Comparison of ENCODE assay signal across 9 mouse cellular contexts in genomic region chr12:73045724-73046606, GRCm38 (mm10). TPM values are rescaled to one million over a fixed set of nuclear protein-coding genes. Genes with fewer than 3 reads are reported as not detected.
DNase-seq lines count a peak whose midpoint lies in the region; ATAC-seq lines count a peak whose summit lies in the region.
"Had no signal": no experiment of that assay in that cellular context is flagged by ENCODE, and none has a peak within 500 bp of the region (broad histone marks: within the 10 kb centered on the region; RNA-seq: fewer than 3 reads in every experiment).

No protein-coding gene starts in this region.

- 0 out of 2 replicates have a peak overlapping the region, but pooled peaks have one; percentile 4 for H3K9ac ChIP-seq in forebrain, embryonic 11.5 days (ENCODE audit: low read length)
- peak overlapping the region; percentile 39; the same call in 1 of the 2 replicates for H3K9ac ChIP-seq in hindbrain, embryonic 14.5 days
- H3K9ac ChIP-seq in midbrain, embryonic 12.5 days (replicated peaks), result no peak overlapping the region

- DNase-seq in embryo, embryonic 10.5 days (ENCODE audit: low spot score), result peak; percentile 37
- DNase-seq in embryo, embryonic 10 days (ENCODE audit: low spot score), result no peak
- DNase-seq in CD4-positive helper T cell, adult 2 months (ENCODE audit: low read depth, low spot score), result peak; percentile 27
- no peak for DNase-seq in forebrain, embryonic 11.5 days (ENCODE audit: low spot score)
- no peak for DNase-seq in hindbrain, embryonic 14.5 days (ENCODE audit: low spot score)
- no peak for DNase-seq in thymus, postnatal 10 days (ENCODE audit: low spot score in 2 of 2)

- ATAC-seq in forebrain, embryonic 11.5 days (replicated peaks; ENCODE audit: low FRiP score), result no peak
- ATAC-seq in hindbrain, embryonic 14.5 days (ENCODE audit: low FRiP score), result 0 out of 2 replicates have a peak, but pooled peaks have one; percentile 29
- no peak for ATAC-seq in midbrain, embryonic 12.5 days (ENCODE audit: low FRiP score, low read depth)
- no peak for ATAC-seq in activated CD4-positive, CD25-positive, alpha-beta regulatory T cell, adult 4 months

- peaks cover 7% of the 10 kb centered on the region; the same call in 1 of the 2 replicates for H3K4me1 ChIP-seq in forebrain, embryonic 11.5 days (replicated peaks; ENCODE audit: control insufficient read depth, insufficient read depth, low read length)
- no peaks in the 10 kb centered on the region for H3K4me1 ChIP-seq in hindbrain, embryonic 14.5 days (replicated peaks; ENCODE audit: control insufficient read depth, insufficient read depth, low read length)
- H3K4me1 ChIP-seq in midbrain, embryonic 12.5 days, result peaks cover 24% of the 10 kb centered on the region

- 1% methylated on average over 85 of the region's 85 CpGs for WGBS in forebrain, embryonic 11.5 days
- under 1% methylated on average over 82 of the region's 85 CpGs for WGBS in hindbrain, embryonic 14.5 days
- WGBS in midbrain, embryonic 12.5 days, result 1% methylated on average over 82 of the region's 85 CpGs

- H3K27me3 ChIP-seq in forebrain, embryonic 11.5 days (ENCODE audit: control insufficient read depth, insufficient read depth, low read length), result peaks cover 84% of the 10 kb centered on the region
- H3K27me3 ChIP-seq in hindbrain, embryonic 14.5 days (ENCODE audit: control insufficient read depth, insufficient read depth, low read length), result peaks cover 98% of the 10 kb centered on the region
- peaks cover 89% of the 10 kb centered on the region for H3K27me3 ChIP-seq in midbrain, embryonic 12.5 days

- H3K9me3 ChIP-seq in forebrain, embryonic 11.5 days (ENCODE audit: control insufficient read depth, low read length), result no peaks in the 10 kb centered on the region
- no peaks in the 10 kb centered on the region for H3K9me3 ChIP-seq in hindbrain, embryonic 14.5 days (ENCODE audit: control insufficient read depth, low read length)
- no peaks in the 10 kb centered on the region for H3K9me3 ChIP-seq in midbrain, embryonic 12.5 days

- H3K4me2 ChIP-seq in forebrain, embryonic 11.5 days (ENCODE audit: low read depth, low read length, severe bottlenecking), result peak overlapping the region; percentile 49
- peak overlapping the region; percentile 47 for H3K4me2 ChIP-seq in hindbrain, embryonic 14.5 days (replicated peaks)
- H3K4me2 ChIP-seq in midbrain, embryonic 12.5 days (replicated peaks), result peak overlapping the region; percentile 49

- 0 out of 2 replicates have a peak overlapping the region, but pooled peaks have one; percentile 26 for H3K27ac ChIP-seq in forebrain, embryonic 11.5 days (ENCODE audit: low read depth, low read length)
- H3K27ac ChIP-seq in hindbrain, embryonic 14.5 days, result peak overlapping the region; percentile 43; the same call in 1 of the 2 replicates
- 0 out of 2 replicates have a peak overlapping the region, but pooled peaks have one; percentile 17 for H3K27ac ChIP-seq in midbrain, embryonic 12.5 days (replicated peaks)
- H3K27ac ChIP-seq: macrophage had no signal

- H3K4me3 ChIP-seq in forebrain, embryonic 11.5 days (ENCODE audit: low read depth, low read length), result peak overlapping the region; percentile 34
- peak overlapping the region; percentile 27 for H3K4me3 ChIP-seq in hindbrain, embryonic 14.5 days (replicated peaks; ENCODE audit: low read length)
- H3K4me3 ChIP-seq in midbrain, embryonic 12.5 days, result peak overlapping the region; percentile 38

- H3K36me3 ChIP-seq in forebrain, embryonic 11.5 days (ENCODE audit: control insufficient read depth, insufficient read depth, low read length), result no peaks in the 10 kb centered on the region
- H3K36me3 ChIP-seq in hindbrain, embryonic 14.5 days (replicated peaks; ENCODE audit: control insufficient read depth, insufficient read depth), result no peaks in the 10 kb centered on the region
- no peaks in the 10 kb centered on the region for H3K36me3 ChIP-seq in midbrain, embryonic 12.5 days

RNA-seq across cellular contexts. Expression of gene Six1, which starts 7.7 kb away (rescaled TPM):
- polyA plus RNA-seq in forebrain, embryonic 11.5 days (2014; fragmentation: Nextera tagmentation; extraction: Ambion mirVana), result 11.0 and 12.6 TPM in 2 replicates
- polyA plus RNA-seq in hindbrain, embryonic 14.5 days (2014; fragmentation: Nextera tagmentation; extraction: Ambion mirVana), result 0.43 and 0.53 TPM in 2 replicates
- 7.8 and 13.6 TPM in 2 replicates for polyA plus RNA-seq in midbrain, embryonic 12.5 days (2016; fragmentation: Nextera tagmentation; extraction: Ambion mirVana)
- not detected for polyA plus RNA-seq in activated CD4-positive, CD25-positive, alpha-beta regulatory T cell, adult 4 months (2017; shearing (Covaris generic))
- polyA plus RNA-seq: macrophage had no signal

Comparison
In these comparisons a context has a peak if more than half of its experiments do, and no peak if none do; other contexts are left out.
1. DNase-seq: peak in embryo, embryonic 10.5 days (single experiment) and CD4-positive helper T cell, adult 2 months (single experiment); none in embryo, embryonic 10 days (single experiment), forebrain, embryonic 11.5 days (single experiment), hindbrain, embryonic 14.5 days (single experiment) and thymus, postnatal 10 days (0 of 2).
2. Peak in every context shown above with its lines, with median percentiles within 50 percentile points of each other: H3K27ac ChIP-seq, H3K4me2 ChIP-seq and H3K4me3 ChIP-seq.